Mouse (Mus musculus): ENCODE results near the gene Olfr1133. TPM values are rescaled to one million over a fixed set of nuclear protein-coding genes. Genes with fewer than 3 reads are reported as not detected.

Gene Olfr1133
- polyA plus RNA-seq (2015; fragmentation: Illumina TruSeq; extraction: RNeasy Lipid Tissue Mini Kit (QIAGEN cat#74804); ENCODE audit: insufficient read depth, low read depth, low replicate concordance) = not detected

GRCm38 (mm10) chr2:87647274-87647673 lies at the start of gene Olfr1133:
Gene Olfr1133 (minus strand): TSS chr2:87647374.

GRCm38 (mm10) chr2:87693847-87694246 lies 46.7 kb upstream of the Olfr1133 start, which contains the start of gene Olfr1136:
Gene Olfr1136 (minus strand): TSS chr2:87693947.

GRCm38 (mm10) chr2:87673564-87673963 lies 26.4 kb upstream of the Olfr1133 start, which contains the start of gene Olfr1135:
Gene Olfr1135 (minus strand): TSS chr2:87673664.

DNA sequence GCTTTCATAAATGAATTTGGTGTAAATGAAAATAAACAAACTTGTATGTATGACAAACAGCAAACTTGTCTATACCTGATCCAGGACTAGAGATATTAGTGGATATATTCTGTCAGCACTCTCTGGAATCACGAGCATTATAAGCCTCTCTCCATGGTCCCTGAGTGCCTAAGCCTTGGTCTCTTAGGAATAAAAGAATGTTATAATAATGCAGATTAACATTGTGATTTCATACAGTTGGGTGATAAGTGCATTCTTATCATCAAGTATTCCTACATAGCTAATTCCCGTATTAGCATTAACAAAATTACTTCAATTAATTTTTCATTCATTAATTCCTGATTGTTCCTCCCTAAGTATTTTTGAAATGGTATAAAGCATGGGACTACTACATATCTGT lies 11.2 kb upstream of the Olfr1133 start, which contains the start of gene Olfr1134:
TSS of gene Olfr1134 (minus strand) at position 101 of the 400 bp plus-strand sequence.

GRCm38 (mm10) chr2:87637435-87637834 lies 9.7 kb downstream of the Olfr1133 start, which contains the start of gene Olfr1132:
Gene Olfr1132 (minus strand): TSS chr2:87637535.

GRCm38 (mm10) chr2:87626804-87627203 lies 20.4 kb downstream of the Olfr1133 start, which contains the start of gene Olfr1131:
Gene Olfr1131 (plus strand): TSS chr2:87627104.

DNA sequence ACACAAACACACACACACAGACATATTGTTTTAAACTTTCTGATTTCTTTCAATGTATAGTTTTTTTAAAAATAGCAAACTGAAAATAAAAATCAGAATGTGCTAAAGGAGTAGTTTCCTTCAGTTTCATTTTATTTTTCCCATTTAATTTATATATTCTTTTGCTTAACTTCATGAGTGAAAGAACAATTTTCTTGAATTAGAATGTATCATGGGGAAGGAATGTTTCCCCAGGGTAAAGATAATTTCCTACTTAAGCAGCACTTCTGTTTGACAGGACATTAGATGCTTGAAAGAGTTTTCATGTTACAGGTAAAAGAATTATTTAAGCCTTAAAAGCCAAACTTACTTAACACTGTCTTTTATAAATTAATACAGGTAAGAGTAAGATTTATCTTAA lies 41.3 kb downstream of the Olfr1133 start, which contains the start of gene Olfr1130:
TSS of gene Olfr1130 (plus strand) at position 301 of the 400 bp plus-strand sequence.

Other genes starting within 250 kb of the Olfr1133 start
- gene Olfr1123, start 230.7 kb downstream of the Olfr1133 start, polyA plus RNA-seq (2015; fragmentation: Illumina TruSeq; extraction: RNeasy Lipid Tissue Mini Kit (QIAGEN cat#74804); ENCODE audit: insufficient read depth, low read depth, low replicate concordance) = not detected
- gene Olfr1124, start 217.1 kb downstream of the Olfr1133 start, polyA plus RNA-seq (2015; fragmentation: Illumina TruSeq; extraction: RNeasy Lipid Tissue Mini Kit (QIAGEN cat#74804); ENCODE audit: insufficient read depth, low read depth, low replicate concordance) = not detected
- gene Olfr1126, start 193.4 kb downstream of the Olfr1133 start, polyA plus RNA-seq (2015; fragmentation: Illumina TruSeq; extraction: RNeasy Lipid Tissue Mini Kit (QIAGEN cat#74804); ENCODE audit: insufficient read depth, low read depth, low replicate concordance) = not detected
- not detected for gene Pramel7, start 150.3 kb downstream of the Olfr1133 start, polyA plus RNA-seq (2015; fragmentation: Illumina TruSeq; extraction: RNeasy Lipid Tissue Mini Kit (QIAGEN cat#74804); ENCODE audit: insufficient read depth, low read depth, low replicate concordance)
- gene Pramel6, start 140.8 kb downstream of the Olfr1133 start, polyA plus RNA-seq (2015; fragmentation: Illumina TruSeq; extraction: RNeasy Lipid Tissue Mini Kit (QIAGEN cat#74804); ENCODE audit: insufficient read depth, low read depth, low replicate concordance) = not detected
- not detected for gene Olfr153, start 115.6 kb downstream of the Olfr1133 start, polyA plus RNA-seq (2015; fragmentation: Illumina TruSeq; extraction: RNeasy Lipid Tissue Mini Kit (QIAGEN cat#74804); ENCODE audit: insufficient read depth, low read depth, low replicate concordance)
- gene Olfr1128, start 101.8 kb downstream of the Olfr1133 start, polyA plus RNA-seq (2015; fragmentation: Illumina TruSeq; extraction: RNeasy Lipid Tissue Mini Kit (QIAGEN cat#74804); ENCODE audit: insufficient read depth, low read depth, low replicate concordance) = not detected
- not detected for gene Olfr1129, start 73.5 kb downstream of the Olfr1133 start, polyA plus RNA-seq (2015; fragmentation: Illumina TruSeq; extraction: RNeasy Lipid Tissue Mini Kit (QIAGEN cat#74804); ENCODE audit: insufficient read depth, low read depth, low replicate concordance)
- gene Olfr1130, start 41.2 kb downstream of the Olfr1133 start, polyA plus RNA-seq (2015; fragmentation: Illumina TruSeq; extraction: RNeasy Lipid Tissue Mini Kit (QIAGEN cat#74804); ENCODE audit: insufficient read depth, low read depth, low replicate concordance) = not detected
- not detected for gene Olfr1131, start 20.3 kb downstream of the Olfr1133 start, polyA plus RNA-seq (2015; fragmentation: Illumina TruSeq; extraction: RNeasy Lipid Tissue Mini Kit (QIAGEN cat#74804); ENCODE audit: insufficient read depth, low read depth, low replicate concordance)
- gene Olfr1132, start 9.8 kb downstream of the Olfr1133 start, polyA plus RNA-seq (2015; fragmentation: Illumina TruSeq; extraction: RNeasy Lipid Tissue Mini Kit (QIAGEN cat#74804); ENCODE audit: insufficient read depth, low read depth, low replicate concordance) = not detected
- gene Olfr1134, start 11.1 kb upstream of the Olfr1133 start, polyA plus RNA-seq (2015; fragmentation: Illumina TruSeq; extraction: RNeasy Lipid Tissue Mini Kit (QIAGEN cat#74804); ENCODE audit: insufficient read depth, low read depth, low replicate concordance) = not detected
- gene Olfr1135, start 26.3 kb upstream of the Olfr1133 start, polyA plus RNA-seq (2015; fragmentation: Illumina TruSeq; extraction: RNeasy Lipid Tissue Mini Kit (QIAGEN cat#74804); ENCODE audit: insufficient read depth, low read depth, low replicate concordance) = not detected
- gene Olfr1136, start 46.6 kb upstream of the Olfr1133 start, polyA plus RNA-seq (2015; fragmentation: Illumina TruSeq; extraction: RNeasy Lipid Tissue Mini Kit (QIAGEN cat#74804); ENCODE audit: insufficient read depth, low read depth, low replicate concordance) = not detected
- not detected for gene Olfr1137, start 65.8 kb upstream of the Olfr1133 start, polyA plus RNA-seq (2015; fragmentation: Illumina TruSeq; extraction: RNeasy Lipid Tissue Mini Kit (QIAGEN cat#74804); ENCODE audit: insufficient read depth, low read depth, low replicate concordance)
- gene Olfr1138, start 92.6 kb upstream of the Olfr1133 start, polyA plus RNA-seq (2015; fragmentation: Illumina TruSeq; extraction: RNeasy Lipid Tissue Mini Kit (QIAGEN cat#74804); ENCODE audit: insufficient read depth, low read depth, low replicate concordance) = not detected
- not detected for gene Olfr1140, start 96.4 kb upstream of the Olfr1133 start, polyA plus RNA-seq (2015; fragmentation: Illumina TruSeq; extraction: RNeasy Lipid Tissue Mini Kit (QIAGEN cat#74804); ENCODE audit: insufficient read depth, low read depth, low replicate concordance)
- gene Olfr1141, start 106.6 kb upstream of the Olfr1133 start, polyA plus RNA-seq (2015; fragmentation: Illumina TruSeq; extraction: RNeasy Lipid Tissue Mini Kit (QIAGEN cat#74804); ENCODE audit: insufficient read depth, low read depth, low replicate concordance) = not detected
- not detected for gene Olfr152, start 132.1 kb upstream of the Olfr1133 start, polyA plus RNA-seq (2015; fragmentation: Illumina TruSeq; extraction: RNeasy Lipid Tissue Mini Kit (QIAGEN cat#74804); ENCODE audit: insufficient read depth, low read depth, low replicate concordance)
- gene Olfr1143, start 153.2 kb upstream of the Olfr1133 start, polyA plus RNA-seq (2015; fragmentation: Illumina TruSeq; extraction: RNeasy Lipid Tissue Mini Kit (QIAGEN cat#74804); ENCODE audit: insufficient read depth, low read depth, low replicate concordance) = not detected
- gene Olfr1145, start 162.4 kb upstream of the Olfr1133 start, polyA plus RNA-seq (2015; fragmentation: Illumina TruSeq; extraction: RNeasy Lipid Tissue Mini Kit (QIAGEN cat#74804); ENCODE audit: insufficient read depth, low read depth, low replicate concordance) = not detected
- not detected for gene Olfr1148, start 183.2 kb upstream of the Olfr1133 start, polyA plus RNA-seq (2015; fragmentation: Illumina TruSeq; extraction: RNeasy Lipid Tissue Mini Kit (QIAGEN cat#74804); ENCODE audit: insufficient read depth, low read depth, low replicate concordance)
- gene Olfr1150-ps1, start 196.6 kb upstream of the Olfr1133 start, polyA plus RNA-seq (2015; fragmentation: Illumina TruSeq; extraction: RNeasy Lipid Tissue Mini Kit (QIAGEN cat#74804); ENCODE audit: insufficient read depth, low read depth, low replicate concordance) = not detected
- gene Olfr1151, start 208.5 kb upstream of the Olfr1133 start, polyA plus RNA-seq (2015; fragmentation: Illumina TruSeq; extraction: RNeasy Lipid Tissue Mini Kit (QIAGEN cat#74804); ENCODE audit: insufficient read depth, low read depth, low replicate concordance) = not detected
- not detected for gene Olfr1152, start 219.1 kb upstream of the Olfr1133 start, polyA plus RNA-seq (2015; fragmentation: Illumina TruSeq; extraction: RNeasy Lipid Tissue Mini Kit (QIAGEN cat#74804); ENCODE audit: insufficient read depth, low read depth, low replicate concordance)
- not detected for gene Olfr1153, start 247.6 kb upstream of the Olfr1133 start, polyA plus RNA-seq (2015; fragmentation: Illumina TruSeq; extraction: RNeasy Lipid Tissue Mini Kit (QIAGEN cat#74804); ENCODE audit: insufficient read depth, low read depth, low replicate concordance)

Measured in pancreas, adult 10 weeks (tissue).